Mouse (Mus musculus): Measurements from ENCODE around the gene Baz2a.
"Not testable (repeated sequence)": the region's sequence is repeated elsewhere in the genome, so short reads cannot be mapped to it uniquely, and the experiment has no call there.

The Baz2a gene

DNA sequence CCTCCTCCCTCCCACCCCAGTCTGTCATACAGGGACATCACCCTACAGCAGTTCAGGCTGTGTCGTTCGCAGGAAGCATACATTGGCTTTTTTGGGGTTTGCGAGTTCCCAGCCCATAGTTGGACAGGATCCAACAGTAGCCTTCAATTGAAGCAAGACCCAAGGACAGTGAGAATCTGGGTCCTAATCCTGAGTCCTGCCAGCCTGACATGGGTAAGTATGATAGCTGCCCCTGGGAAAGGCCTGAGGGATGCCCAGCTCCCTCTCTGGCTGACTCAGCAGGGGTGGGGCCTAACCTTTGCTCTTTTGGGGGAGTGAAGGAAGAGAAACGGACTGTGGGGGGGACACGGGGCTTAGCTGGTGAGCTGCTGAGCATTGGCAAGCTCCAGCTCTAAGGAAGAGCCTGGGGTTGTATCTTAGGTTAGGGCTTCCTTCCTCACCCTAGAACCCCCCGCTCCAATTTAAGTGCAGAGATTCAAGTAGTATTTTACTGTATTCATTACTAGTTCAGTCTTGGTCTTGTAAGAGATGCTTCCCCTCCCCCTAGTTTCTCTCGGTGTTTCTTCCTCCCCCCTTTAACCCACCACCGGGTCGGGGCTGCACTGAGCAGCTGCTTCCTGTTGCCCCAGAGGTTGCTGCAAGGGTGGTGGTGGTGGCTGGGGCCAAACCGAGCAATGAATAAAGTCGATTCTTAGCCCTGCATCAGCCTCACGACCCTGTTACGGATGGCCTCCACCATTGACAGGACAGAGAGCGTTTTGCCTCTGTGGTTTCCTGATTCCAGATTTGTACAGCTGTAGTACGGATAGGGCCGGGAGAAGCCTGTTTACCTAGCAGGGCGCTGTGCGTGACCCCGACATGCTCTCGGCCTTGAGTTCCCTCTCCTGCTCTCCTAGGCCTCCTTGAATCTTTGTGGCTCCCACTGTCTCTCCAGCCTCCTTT lies at the start of gene Baz2a:
Gene Baz2a, plus strand, starts transcription at position 14 of the 942 bp plus-strand sequence.
- DNase-seq (ENCODE audit: low read depth, low spot score), result peak; percentile 87

- DNase-seq (ENCODE audit: low read depth, low spot score), result no peak
Measured at GRCm38 (mm10) chr10:128041636-128042035, 49.7 kb upstream of the Baz2a start.

DNA sequence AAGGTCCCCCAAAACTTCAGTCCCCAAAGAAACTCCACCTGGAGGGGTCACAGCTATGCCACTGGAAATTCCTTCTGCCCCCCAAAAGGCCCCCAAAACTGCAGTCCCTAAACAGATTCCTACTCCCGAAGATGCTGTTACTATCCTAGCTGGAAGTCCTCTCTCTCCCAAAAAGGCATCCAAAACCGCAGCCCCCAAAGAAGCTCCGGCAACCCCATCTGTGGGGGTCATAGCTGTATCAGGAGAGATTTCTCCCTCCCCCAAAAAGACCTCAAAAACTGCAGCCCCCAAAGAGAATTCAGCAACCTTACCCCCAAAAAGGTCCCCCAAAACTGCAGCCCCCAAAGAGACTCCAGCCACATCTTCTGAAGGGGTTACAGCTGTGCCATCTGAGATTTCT lies 48.9 kb upstream of the Baz2a start:
- no peak for DNase-seq (ENCODE audit: low read depth, low spot score)

DNA sequence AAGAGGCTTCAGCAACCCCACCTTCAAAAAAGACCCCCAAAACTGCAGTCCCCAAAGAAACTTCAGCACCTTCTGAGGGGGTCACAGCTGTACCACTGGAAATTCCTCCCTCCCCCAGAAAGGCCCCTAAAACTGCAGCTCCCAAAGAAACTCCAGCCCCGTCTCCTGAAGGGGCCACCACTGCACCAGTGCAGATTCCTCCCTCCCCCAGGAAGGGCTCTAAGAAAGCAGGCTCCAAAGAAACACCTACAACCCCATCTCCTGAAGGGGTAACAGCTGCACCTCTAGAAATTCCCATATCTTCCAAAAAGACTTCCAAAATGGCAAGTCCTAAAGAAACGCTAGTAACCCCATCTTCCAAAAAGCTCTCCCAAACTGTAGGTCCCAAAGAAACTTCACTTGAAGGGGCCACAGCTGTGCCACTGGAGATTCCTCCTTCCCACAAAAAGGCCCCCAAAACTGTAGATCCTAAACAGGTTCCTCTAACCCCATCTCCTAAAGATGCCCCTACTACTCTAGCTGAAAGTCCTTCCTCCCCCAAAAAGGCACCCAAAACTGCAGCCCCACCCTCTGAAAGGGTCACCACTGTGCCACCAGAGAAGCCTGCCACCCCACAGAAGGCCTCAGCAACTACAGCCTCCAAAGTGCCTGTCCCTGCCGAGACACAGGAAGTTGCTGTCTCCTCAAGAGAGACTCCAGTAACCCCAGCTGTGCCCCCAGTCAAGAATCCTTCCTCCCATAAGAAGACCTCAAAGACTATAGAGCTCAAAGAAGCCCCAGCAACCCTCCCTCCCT lies 48.1 kb upstream of the Baz2a start:
- DNase-seq (ENCODE audit: low read depth, low spot score), result no peak

GRCm38 (mm10) chr10:128048157-128048556 lies 43.2 kb upstream of the Baz2a start:
- no peak for DNase-seq (ENCODE audit: low read depth, low spot score)

DNA sequence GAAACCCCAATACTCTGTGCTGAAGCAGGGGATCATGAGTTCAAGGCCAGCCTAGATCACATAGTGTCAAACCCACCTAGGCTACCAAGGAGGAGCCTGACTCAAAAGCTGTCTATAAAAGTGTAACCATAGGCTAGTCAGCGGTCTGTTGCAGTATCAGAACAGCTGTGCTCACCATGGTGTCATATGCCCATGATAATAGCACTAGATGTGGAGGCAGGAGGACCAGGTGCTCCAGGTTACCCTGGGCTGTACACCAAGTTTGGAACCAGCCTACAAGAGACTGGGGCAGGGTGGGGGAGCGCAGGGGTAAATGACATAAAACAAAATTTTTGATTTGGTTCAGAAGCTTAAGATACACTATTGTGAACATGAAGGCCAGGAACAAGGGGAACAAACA lies 41.6 kb upstream of the Baz2a start:
- DNase-seq (ENCODE audit: low read depth, low spot score), result no peak

DNA sequence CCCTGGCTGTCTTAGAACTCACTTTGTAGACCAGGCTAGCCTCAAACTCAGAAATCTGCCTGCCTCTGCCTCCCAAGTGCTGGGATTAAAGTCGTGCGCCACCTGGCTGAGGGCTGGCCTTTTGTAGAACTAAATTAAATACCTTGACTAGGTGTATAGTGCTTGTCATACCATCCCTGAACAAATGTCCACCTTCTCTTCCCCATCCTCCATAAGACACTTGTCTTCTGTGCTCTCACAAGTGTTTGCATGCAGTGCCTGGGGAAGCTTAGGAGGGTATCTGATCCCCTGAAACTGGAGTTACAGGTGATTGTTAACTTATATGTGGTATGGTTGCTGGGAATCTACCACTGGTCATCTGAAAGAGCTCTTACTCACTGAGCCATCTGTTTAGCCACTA lies 41.0 kb upstream of the Baz2a start:
- no peak for DNase-seq (ENCODE audit: low read depth, low spot score)

GRCm38 (mm10) chr10:128051589-128051988 lies 39.8 kb upstream of the Baz2a start:
- no peak for DNase-seq (ENCODE audit: low read depth, low spot score)

- not testable (repeated sequence) for DNase-seq (ENCODE audit: low read depth, low spot score)
Measured at GRCm38 (mm10) chr10:128052136-128052535, 39.2 kb upstream of the Baz2a start.

DNA sequence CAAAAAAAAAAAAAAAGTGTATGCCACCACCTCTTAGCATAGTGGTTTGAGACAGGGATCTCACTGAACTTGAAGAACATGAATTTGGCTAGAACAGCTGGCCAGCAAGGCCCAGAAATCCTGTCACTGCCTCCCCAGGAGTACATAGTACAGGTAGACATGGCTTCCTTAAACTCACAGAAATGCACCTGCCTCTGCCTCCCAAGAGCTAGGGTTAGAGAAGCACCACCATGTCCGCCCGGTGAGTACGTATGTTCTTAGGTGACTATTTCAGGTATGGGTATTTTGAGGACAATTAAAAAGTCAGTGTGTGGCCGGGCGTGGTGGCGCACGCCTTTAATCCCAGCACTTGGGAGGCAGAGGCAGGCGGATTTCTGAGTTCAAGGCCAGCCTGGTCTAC lies 38.4 kb upstream of the Baz2a start:
- no peak for DNase-seq (ENCODE audit: low read depth, low spot score)

DNA sequence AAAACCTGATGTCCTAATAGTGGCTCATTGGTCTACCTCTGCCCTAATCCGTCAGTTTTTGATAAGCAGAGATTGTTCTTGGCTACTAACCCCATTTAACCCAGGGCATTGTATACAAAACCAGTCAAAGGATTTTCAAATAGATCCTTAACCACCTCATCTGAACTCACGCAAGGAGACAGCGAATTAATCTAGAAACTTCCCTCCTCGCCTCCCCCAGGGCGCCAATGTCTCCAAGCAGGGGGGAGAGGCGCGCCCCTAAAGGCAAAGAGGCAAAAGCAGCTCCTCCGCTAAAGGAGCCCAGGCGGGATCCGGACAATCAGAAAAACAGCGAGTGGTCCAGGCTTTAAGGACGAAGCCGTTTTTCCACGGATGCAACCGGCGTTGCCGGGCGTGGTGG lies 33.2 kb upstream of the Baz2a start:
- no peak for DNase-seq (ENCODE audit: low read depth, low spot score)

- DNase-seq (ENCODE audit: low read depth, low spot score), result peak; percentile 93
Measured at GRCm38 (mm10) chr10:128058601-128059151, 32.7 kb upstream of the Baz2a start, which contains the start of gene Ptges3. Ptges3 (plus strand) TSS chr10:128058954.

- DNase-seq (ENCODE audit: low read depth, low spot score), result no peak
Measured at GRCm38 (mm10) chr10:128059207-128059981, 32.0 kb upstream of the Baz2a start.

- DNase-seq (ENCODE audit: low read depth, low spot score), result no peak
Measured at GRCm38 (mm10) chr10:128061109-128061508, 30.3 kb upstream of the Baz2a start.

GRCm38 (mm10) chr10:128062221-128062989 lies 29.0 kb upstream of the Baz2a start:
- no peak for DNase-seq (ENCODE audit: low read depth, low spot score)

DNA sequence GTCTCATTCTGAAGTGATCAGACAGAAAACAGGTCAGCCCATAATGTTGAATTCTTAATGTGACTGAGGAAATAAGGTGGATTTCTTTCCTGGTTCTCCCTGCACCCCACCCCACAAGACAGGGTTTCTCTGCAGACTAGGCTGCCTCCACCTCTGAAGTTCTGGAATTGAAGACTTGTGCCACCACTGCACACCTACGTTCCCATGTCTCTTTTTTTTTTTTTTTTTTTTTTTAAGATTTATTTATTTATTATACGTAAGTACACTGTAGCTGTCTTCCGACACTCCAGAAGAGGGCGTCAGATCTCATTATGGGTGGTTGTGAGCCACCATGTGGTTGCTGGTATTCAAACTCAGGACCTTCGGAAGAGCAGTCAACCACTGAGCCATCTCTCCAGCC lies 25.3 kb upstream of the Baz2a start:
- no peak for DNase-seq (ENCODE audit: low read depth, low spot score)

DNA sequence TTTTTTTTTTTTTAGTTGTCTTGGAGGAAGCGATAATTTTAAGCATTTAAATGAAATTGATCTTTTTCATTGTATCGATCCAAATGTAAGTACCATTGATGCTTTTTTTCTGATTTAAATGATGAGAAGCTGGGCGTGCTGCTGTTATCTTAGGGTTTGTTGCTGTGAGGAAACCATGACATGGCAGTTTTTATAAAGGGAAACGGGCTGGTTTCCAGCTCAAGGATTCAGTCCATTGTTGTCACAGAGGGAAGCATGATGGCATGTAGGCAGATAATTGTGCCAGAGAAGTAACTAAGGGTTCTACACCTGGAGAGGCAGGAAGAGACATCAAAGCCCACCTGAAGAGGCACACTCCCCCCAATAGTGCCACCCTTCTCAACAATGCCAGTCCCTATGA lies 22.2 kb upstream of the Baz2a start:
- DNase-seq (ENCODE audit: low read depth, low spot score), result no peak

DNA sequence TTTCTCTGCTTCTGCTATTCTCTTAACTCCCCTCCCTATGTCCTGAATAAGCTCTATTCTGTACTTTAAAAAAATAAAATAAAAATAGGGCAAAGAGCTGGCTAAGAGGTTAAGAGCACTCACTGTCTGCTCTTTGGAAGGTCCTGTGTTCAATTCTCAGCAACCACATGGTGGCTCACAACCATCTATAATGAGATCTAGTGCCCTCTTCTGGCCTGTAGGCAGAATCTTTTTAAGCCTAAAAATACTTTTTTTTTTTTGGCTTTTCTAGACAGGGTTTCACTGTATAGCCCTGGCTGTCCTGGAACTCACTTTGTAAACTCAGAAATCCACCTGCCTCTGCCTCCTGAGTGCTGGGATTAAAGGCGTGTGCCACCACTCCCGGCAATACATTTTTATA lies 20.9 kb upstream of the Baz2a start:
- not testable (repeated sequence) for DNase-seq (ENCODE audit: low read depth, low spot score)

GRCm38 (mm10) chr10:128078269-128078668 lies 13.1 kb upstream of the Baz2a start:
- DNase-seq (ENCODE audit: low read depth, low spot score), result not testable (repeated sequence)

DNA sequence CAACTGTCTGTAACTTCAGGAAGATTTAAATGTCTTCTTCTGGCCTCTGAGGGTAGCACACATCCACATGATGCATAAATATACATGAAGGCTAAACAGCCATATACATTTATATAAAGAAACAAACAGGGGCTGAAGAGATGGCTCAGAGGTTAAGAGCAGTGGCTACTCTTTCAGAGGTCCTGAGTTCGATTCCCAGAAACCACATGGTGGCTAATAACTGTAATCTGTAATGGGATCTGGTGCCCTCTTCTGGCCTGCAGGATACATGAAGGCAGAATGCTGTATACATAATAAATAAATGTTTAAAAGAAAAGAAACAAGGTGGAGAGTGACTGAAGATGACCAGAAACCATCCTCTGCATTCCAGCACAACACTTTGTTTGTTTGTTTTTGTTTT lies 10.9 kb upstream of the Baz2a start:
- no peak for DNase-seq (ENCODE audit: low read depth, low spot score)
